Mouse (Mus musculus) layer of hippocampus, postnatal 14 days (tissue): Measurements from ENCODE around the gene Umad1. TPM values are rescaled to one million over a fixed set of nuclear protein-coding genes. Genes with fewer than 3 reads are reported as not detected.

Experiments used
- DNase-seq, 2 experiments: peaks; one replicate each; pipeline ENCODE4 v3.0.0; 2021 to 2022; ENCODE audit warnings: low spot score in 2 of 2, mixed read lengths in 1 of 2
- total RNA-seq, 2 experiments: library from RNA; stranded (reverse); gene quantifications; 2 replicates each; pipeline ENCODE4 v1.2.3; 2021

The Umad1 gene
- total RNA-seq, 2 experiments from 2014 or later = 26.9 to 27.6 TPM

- no peak for DNase-seq
Observed at GRCm38 (mm10) chr6:8469918-8470317, 210.8 kb downstream of the Umad1 start.

GRCm38 (mm10) chr6:8472125-8472524 lies 213.0 kb downstream of the Umad1 start:
- DNase-seq = no peak

- DNase-seq = no peak
Observed at GRCm38 (mm10) chr6:8472915-8473314, 213.8 kb downstream of the Umad1 start.

GRCm38 (mm10) chr6:8473498-8473897 lies 214.4 kb downstream of the Umad1 start:
- no peak for DNase-seq

- DNase-seq = no peak
Observed at GRCm38 (mm10) chr6:8474316-8474715, 215.2 kb downstream of the Umad1 start.

GRCm38 (mm10) chr6:8474820-8475219 lies 215.7 kb downstream of the Umad1 start:
- DNase-seq = no peak

GRCm38 (mm10) chr6:8479176-8479575 lies 220.1 kb downstream of the Umad1 start:
- no peak for DNase-seq

- DNase-seq = no peak
Observed at GRCm38 (mm10) chr6:8484437-8485275, 225.6 kb downstream of the Umad1 start.

GRCm38 (mm10) chr6:8485414-8486175 lies 226.5 kb downstream of the Umad1 start:
- no peak for DNase-seq

- no peak for DNase-seq
Observed at GRCm38 (mm10) chr6:8486391-8487043, 227.4 kb downstream of the Umad1 start.

GRCm38 (mm10) chr6:8487044-8487853 lies 228.2 kb downstream of the Umad1 start:
- DNase-seq = no peak

- no peak for DNase-seq
Observed at GRCm38 (mm10) chr6:8488249-8488648, 229.2 kb downstream of the Umad1 start.

GRCm38 (mm10) chr6:8489266-8489665 lies 230.2 kb downstream of the Umad1 start:
- DNase-seq = no peak

- no peak for DNase-seq
Observed at GRCm38 (mm10) chr6:8489938-8490585, 231.0 kb downstream of the Umad1 start.

- DNase-seq = no peak
Observed at GRCm38 (mm10) chr6:8492248-8492647, 233.2 kb downstream of the Umad1 start.

GRCm38 (mm10) chr6:8495109-8495826 lies 236.2 kb downstream of the Umad1 start:
- DNase-seq = no peak

GRCm38 (mm10) chr6:8495827-8496222 lies 236.7 kb downstream of the Umad1 start:
- no peak for DNase-seq

GRCm38 (mm10) chr6:8497234-8497867 lies 238.3 kb downstream of the Umad1 start:
- no peak for DNase-seq

GRCm38 (mm10) chr6:8497868-8498257 lies 238.8 kb downstream of the Umad1 start:
- no peak for DNase-seq
